Mouse (Mus musculus) CH12.LX (cell line): ENCODE results near the gene Gm37240. TPM values are rescaled to one million over a fixed set of nuclear protein-coding genes. Genes with fewer than 3 reads are reported as not detected.

Experiments
- DNase-seq: peaks from one replicate; pipeline ENCODE4 v3.0.0-alpha.2; 2013; ENCODE audit errors: extremely low read depth
- H3K27ac ChIP-seq: 2 replicates; pipeline ENCODE4 v1.5.1; 2012; ENCODE audit warnings: low read depth, mild to moderate bottlenecking, control low read depth, moderate library complexity; ENCODE audit not compliant: insufficient read depth
- H3K27me3 ChIP-seq: replicated peaks from 2 replicates; pipeline ENCODE3; 2012; ENCODE audit warnings: inconsistent platforms
- H3K36me3 ChIP-seq, 2 experiments: replicated peaks in 1 of 2; 2 replicates each; pipeline versions ENCODE3 to v1.6.1; 2012; ENCODE audit warnings: inconsistent platforms in 1 of 2, low read length in 1 of 2, mild to moderate bottlenecking in 1 of 2, mixed read lengths in 1 of 2, moderate library complexity in 1 of 2; ENCODE audit not compliant: control insufficient read depth in 1 of 2, insufficient read depth in 1 of 2
- H3K4me1 ChIP-seq, 2 experiments: 2 replicates each; pipeline ENCODE4 v1.6.1; 2012; ENCODE audit warnings: inconsistent platforms in 1 of 2, moderate library complexity in 1 of 2; ENCODE audit not compliant: insufficient read depth in 2 of 2, control insufficient read depth in 1 of 2
- H3K4me2 ChIP-seq: 2 replicates; pipeline ENCODE4 v1.6.1; 2012; ENCODE audit warnings: low read depth, mild to moderate bottlenecking, control low read depth; ENCODE audit not compliant: poor library complexity, insufficient read depth, severe bottlenecking
- H3K4me3 ChIP-seq, 3 experiments: fragments of 150-350 bp in 1 of 3; sonication (generic) in 1 of 3; replicated peaks in 1 of 3; 2 replicates each; pipeline versions ENCODE3 to v1.5.1; 2011 to 2012; ENCODE audit warnings: low read depth in 2 of 3, low read length in 2 of 3, mild to moderate bottlenecking in 2 of 3, moderate library complexity in 2 of 3, control low read depth in 1 of 3, improper control_type of control experiment in 1 of 3, inconsistent platforms in 1 of 3, mixed read lengths in 1 of 3; ENCODE audit not compliant: poor library complexity in 1 of 3
- H3K79me2 ChIP-seq: replicated peaks from 2 replicates; pipeline ENCODE4 v1.6.1; 2012; ENCODE audit warnings: mild to moderate bottlenecking, moderate library complexity; ENCODE audit not compliant: control insufficient read depth, poor library complexity, insufficient read depth, severe bottlenecking; ENCODE audit errors: extremely low read depth
- H3K9ac ChIP-seq: 2 replicates; pipeline ENCODE4 v1.6.1; 2012; ENCODE audit warnings: low read depth, mild to moderate bottlenecking, control low read depth, moderate library complexity; ENCODE audit not compliant: insufficient read depth
- H3K9me3 ChIP-seq: replicated peaks from 2 replicates; pipeline ENCODE3; 2012; ENCODE audit warnings: low read length, inconsistent platforms, mixed read lengths
- BHLHE40 ChIP-seq: IDR thresholded peaks from 2 replicates; pipeline ENCODE4 v1.6.1; 2011; ENCODE audit warnings: mild to moderate bottlenecking, low read depth, low read length, improper control_type of control experiment
- CTCF ChIP-seq, 2 experiments: IDR thresholded peaks in 1 of 2; conservative IDR thresholded peaks in 1 of 2; 2 replicates each; pipeline ENCODE4 v1.5.1; 2011 to 2012; ENCODE audit warnings: low read depth in 2 of 2, low read length in 2 of 2, improper control_type of control experiment in 1 of 2, inconsistent platforms in 1 of 2, mild to moderate bottlenecking in 1 of 2, moderate library complexity in 1 of 2
- ELF1 ChIP-seq: IDR thresholded peaks from 2 replicates; pipeline ENCODE4 v1.6.1; 2014; ENCODE audit warnings: low read depth, mild to moderate bottlenecking, inconsistent platforms, low read length, improper control_type of control experiment
- EP300 ChIP-seq: IDR thresholded peaks from 2 replicates; pipeline ENCODE4 v1.6.1; 2011; ENCODE audit warnings: low read length, improper control_type of control experiment
- JUN ChIP-seq: IDR thresholded peaks from 2 replicates; pipeline ENCODE4 v1.6.1; 2011; ENCODE audit warnings: low read depth, mild to moderate bottlenecking, low read length, improper control_type of control experiment, moderate library complexity; ENCODE audit not compliant: insufficient read depth
- JUND ChIP-seq: conservative IDR thresholded peaks from 2 replicates; pipeline ENCODE4 v1.6.1; 2011; ENCODE audit warnings: low read depth, low read length, improper control_type of control experiment
- KAT2A ChIP-seq: IDR thresholded peaks from 2 replicates; pipeline ENCODE4 v1.6.1; 2012; ENCODE audit warnings: low read length, improper control_type of control experiment, inconsistent platforms; ENCODE audit not compliant: insufficient replicate concordance
- MAX ChIP-seq: IDR thresholded peaks from 2 replicates; pipeline ENCODE4 v1.6.1; 2011; ENCODE audit warnings: low read length, improper control_type of control experiment
- MAZ ChIP-seq: IDR thresholded peaks from 2 replicates; pipeline ENCODE4 v1.6.1; 2012; ENCODE audit warnings: low read depth, mild to moderate bottlenecking, inconsistent platforms, low read length, improper control_type of control experiment, moderate library complexity
- MYC ChIP-seq: IDR thresholded peaks from 2 replicates; pipeline ENCODE4 v1.6.1; 2011; ENCODE audit warnings: low read depth, mild to moderate bottlenecking, improper control_type of control experiment, low read length
- NELFE ChIP-seq: IDR thresholded peaks from 2 replicates; pipeline ENCODE4 v1.6.1; 2011; ENCODE audit warnings: low read depth, low read length, improper control_type of control experiment
- NRF1 ChIP-seq: IDR thresholded peaks from 2 replicates; pipeline ENCODE4 v1.6.1; 2014; ENCODE audit warnings: low read depth, mild to moderate bottlenecking, inconsistent platforms, low read length, improper control_type of control experiment, moderate library complexity
- RAD21 ChIP-seq: IDR thresholded peaks from 2 replicates; pipeline ENCODE4 v1.6.1; 2011; ENCODE audit warnings: low read depth, mild to moderate bottlenecking, low read length, improper control_type of control experiment, moderate library complexity
- SIN3A ChIP-seq: IDR thresholded peaks from 2 replicates; pipeline ENCODE4 v1.6.1; 2012; ENCODE audit warnings: low read length, improper control_type of control experiment, inconsistent platforms
- SMC3 ChIP-seq: IDR thresholded peaks from 2 replicates; pipeline ENCODE4 v1.6.1; 2011; ENCODE audit warnings: low read depth, low read length, improper control_type of control experiment
- USF1 ChIP-seq: IDR thresholded peaks from 2 replicates; pipeline ENCODE4 v1.6.1; 2014; ENCODE audit warnings: low read depth, mild to moderate bottlenecking, inconsistent platforms, low read length, improper control_type of control experiment
- ZMIZ1 ChIP-seq: IDR thresholded peaks from 2 replicates; pipeline ENCODE4 v1.6.1; 2012; ENCODE audit warnings: low read depth, mild to moderate bottlenecking, inconsistent platforms, low read length, improper control_type of control experiment
- ZNF384 ChIP-seq: IDR thresholded peaks from 2 replicates; pipeline ENCODE4 v1.6.1; 2012; ENCODE audit warnings: low read depth, low read length, improper control_type of control experiment, inconsistent platforms
- dilution Hi-C: fragments of 300-500 bp; cut with MboI; formaldehyde crosslinking; loops from 2 replicates; pipeline ENCODE4 v1.14.3; 2020; ENCODE audit warnings: low sequenced_read_pairs; ENCODE audit not compliant: extremely low pct_unique_long_range_greater_than_20kb, extremely low pct_ligation_motif_present
- in situ Hi-C: fragments of 300-500 bp; cut with MboI; formaldehyde crosslinking; loops from 3 replicates; pipeline ENCODE4 v1.14.3; 2019; ENCODE audit warnings: low sequenced_read_pairs, low pct_ligation_motif_present, low pct_unique_long_range_greater_than_20kb, mixed read lengths
- polyA plus RNA-seq: library from polyadenylated mRNA; unstranded; fragments of >175 nt; gene quantifications from 2 replicates; pipeline ENCODE4 v1.2.1, GENCODE M21; 2012; ENCODE audit warnings: low read depth; ENCODE audit not compliant: insufficient read length
- total RNA-seq, 2 experiments: library from RNA; depleted of rRNA; stranded (reverse); fragments of 300-350 nt in 1 of 2; fragments of >200 nt in 1 of 2; gene quantifications; 2 replicates each; pipeline ENCODE4 v1.2.3; 2012 to 2014

The Gm37240 gene
- total and polyA plus RNA-seq, 3 experiments, result 0.08 to 0.19 (median 0.14) TPM

- no peak overlapping the region for H3K9ac ChIP-seq
- DNase-seq, result no peak
- no peaks in the 10 kb centered on the region for H3K27me3 ChIP-seq
- H3K79me2 ChIP-seq, result no peaks in the 10 kb centered on the region
- no peak overlapping the region for H3K4me2 ChIP-seq
- dilution Hi-C loops, result no loop called here
- no peak overlapping the region for H3K27ac ChIP-seq
- no peaks in the 10 kb centered on the region for H3K36me3 ChIP-seq
- no peaks in the 10 kb centered on the region for H3K4me1 ChIP-seq
- H3K4me3 ChIP-seq, result no peak overlapping the region
- no peaks in the 10 kb centered on the region for H3K9me3 ChIP-seq
- in situ Hi-C loops, result loop anchor here (10.0 kb wide), 1 partner anchor 210 kb away; no protein-coding TSS in a partner anchor
- TF ChIP-seq SIN3A, result no peak
- TF ChIP-seq ELF1, result no peak
- TF ChIP-seq BHLHE40, result no peak
- no peak for TF ChIP-seq MYC
- no peak for TF ChIP-seq ZMIZ1
- no peak for TF ChIP-seq RAD21
- TF ChIP-seq MAX, result no peak
- TF ChIP-seq SMC3, result no peak
- TF ChIP-seq ZNF384, result no peak
- TF ChIP-seq NRF1, result no peak
- TF ChIP-seq NELFE, result no peak
- no peak for TF ChIP-seq KAT2A
- TF ChIP-seq JUN, result no peak
- TF ChIP-seq EP300, result no peak
- no peak for TF ChIP-seq USF1
- TF ChIP-seq JUND, result no peak
- no peak for TF ChIP-seq MAZ
Measured at GRCm38 (mm10) chr3:85914806-85915205, 27.5 kb upstream of the Gm37240 start.

- in situ Hi-C loops, result no loop called here
- H3K4me3 ChIP-seq, result no peak overlapping the region
- TF ChIP-seq CTCF (conservative IDR thresholded peaks at IDR 0.05 in 1 of 2, IDR thresholded peaks at IDR 0.05 in 1 of 2; ENCODE audit: low read depth in 2 of 2, low read length in 2 of 2) (no peak), ZNF384 (0 out of 2 replicates have a peak, but pooled peaks have one; percentile 25)
- TF ChIP-seq, all 38 proteins: peak for 1
- Histone ChIP-seq H3K79me2 (no peaks in the 10 kb centered on the region), H3K27ac (no peak overlapping the region), H3K9me3 (peaks cover 2% of the 10 kb centered on the region), H3K27me3 (no peaks in the 10 kb centered on the region), H3K36me3 (no peaks in the 10 kb centered on the region), H3K4me1 (0 out of 4 replicates have a peak, but pooled peaks cover 0 to 4% of the 10 kb centered on the region in 2 experiments), H3K4me2 (no peak overlapping the region), H3K9ac (no peak overlapping the region)
- DNase-seq, result no peak
- dilution Hi-C loops, result no loop called here
Measured at GRCm38 (mm10) chr3:85907136-85907535, 19.8 kb upstream of the Gm37240 start.
